Mouse (Mus musculus) midbrain, postnatal 0 days (tissue): ENCODE data around the gene B3galt1. TPM values are rescaled to one million over a fixed set of nuclear protein-coding genes. Genes with fewer than 3 reads are reported as not detected.

Experiments used
- ATAC-seq: fragments of 200-750 bp; cut with Nextera tagmentation; 2 replicates; pipeline ENCODE4 v1.8.0; 2017; ENCODE audit warnings: moderate number of reproducible peaks, mild to moderate bottlenecking, moderate TSS enrichment, moderate library complexity; ENCODE audit not compliant: low FRiP score
- DNase-seq: peaks from one replicate; pipeline ENCODE4 v3.0.0-alpha.2; 2015; ENCODE audit warnings: low spot score
- H3K27ac ChIP-seq: fragments of 300-500 bp; sonication (generic); 2 replicates; pipeline ENCODE4 v1.5.1; 2014; ENCODE audit warnings: low read depth, mild to moderate bottlenecking, low read length, mixed read lengths
- H3K27me3 ChIP-seq: fragments of 300-500 bp; sonication (generic); 2 replicates; pipeline ENCODE4 v1.6.1; 2014; ENCODE audit warnings: low read length, control low read depth, mixed read lengths; ENCODE audit not compliant: insufficient read depth
- H3K36me3 ChIP-seq: fragments of 300-500 bp; sonication (generic); 2 replicates; pipeline ENCODE4 v1.6.1; 2014; ENCODE audit warnings: low read length, control low read depth, mixed read lengths; ENCODE audit not compliant: insufficient read depth
- H3K4me1 ChIP-seq: fragments of 300-500 bp; sonication (generic); 2 replicates; pipeline ENCODE4 v1.6.1; 2014; ENCODE audit warnings: mild to moderate bottlenecking, control low read depth, antibody characterized with exemption, low read length, mixed read lengths; ENCODE audit not compliant: insufficient read depth
- H3K4me2 ChIP-seq: fragments of 300-500 bp; sonication (generic); 2 replicates; pipeline ENCODE4 v1.6.1; 2014; ENCODE audit warnings: low read depth, mild to moderate bottlenecking, low read length, mixed read lengths; ENCODE audit not compliant: poor library complexity, severe bottlenecking
- H3K4me3 ChIP-seq: fragments of 300-500 bp; sonication (generic); 2 replicates; pipeline ENCODE4 v1.5.1; 2014; ENCODE audit warnings: low read depth, mild to moderate bottlenecking, low read length, moderate library complexity
- H3K9ac ChIP-seq: fragments of 300-500 bp; sonication (generic); replicated peaks from 2 replicates; pipeline ENCODE4 v1.6.1; 2014; ENCODE audit warnings: mild to moderate bottlenecking, low read length, moderate library complexity, mixed read lengths; ENCODE audit not compliant: poor library complexity, severe bottlenecking
- H3K9me3 ChIP-seq: fragments of 300-500 bp; sonication (generic); 2 replicates; pipeline ENCODE4 v1.6.1; 2016; ENCODE audit warnings: low read length, control low read depth
- CTCF ChIP-seq: IDR thresholded peaks from 2 replicates; pipeline ENCODE4 v1.5.1; 2016; ENCODE audit warnings: antibody characterized with exemption, mild to moderate bottlenecking
- WGBS: fragments of 180-500 bp; shearing (Covaris S2); extraction: QIAGEN DNeasy Blood & Tissue Kit; methylation state at CpG from one replicate; pipeline ENCODE4 v1.1.7; 2014; 5-methylcytosine and 5-hydroxymethylcytosine counted together
- polyA plus RNA-seq: library from polyadenylated mRNA; unstranded; fragments of >200 nt; fragmentation: Nextera tagmentation; extraction: Ambion mirVana; gene quantifications from 2 replicates; pipeline ENCODE4 v1.2.1, GENCODE M21; 2015
- total RNA-seq: library from RNA; depleted of rRNA; stranded (reverse); fragments of >200 nt; gene quantifications from 2 replicates; pipeline ENCODE4 v1.2.3, GENCODE M21; 2014

Gene B3galt1
- total and polyA plus RNA-seq, 2 experiments from 2014 or later = 18.0 to 50.4 TPM

- no peaks in the 10 kb centered on the region for H3K4me1 ChIP-seq
- no peak for TF ChIP-seq CTCF
- 96% methylated on average over 2 of the region's 2 CpGs for WGBS
Observed at GRCm38 (mm10) chr2:67957561-67957960, 391.9 kb downstream of the B3galt1 start.

GRCm38 (mm10) chr2:67960711-67961110 lies 395.0 kb downstream of the B3galt1 start:
- DNase-seq = no peak
- Histone ChIP-seq H3K4me1 (no peaks in the 10 kb centered on the region), H3K4me2 (no peak overlapping the region), H3K9me3 (no peaks in the 10 kb centered on the region), H3K4me3 (no peak overlapping the region), H3K27ac (no peak overlapping the region), H3K27me3 (no peaks in the 10 kb centered on the region), H3K36me3 (no peaks in the 10 kb centered on the region), H3K9ac (no peak overlapping the region)
- whole genome bisulfite sequencing = 80% methylated on average over 2 of the region's 2 CpGs
- TF ChIP-seq CTCF = no peak
- ATAC-seq = no peak

More at GRCm38 (mm10) chr2:67957561-67957960, 391.9 kb downstream of the B3galt1 start:
- no peak overlapping the region for H3K9ac ChIP-seq
- no peak overlapping the region for H3K4me2 ChIP-seq
- no peak overlapping the region for H3K4me3 ChIP-seq
- DNase-seq (no peak), ATAC-seq (no peak)
- no peak overlapping the region for H3K27ac ChIP-seq
- H3K27me3 ChIP-seq = no peaks in the 10 kb centered on the region
- H3K9me3 ChIP-seq = no peaks in the 10 kb centered on the region
- no peaks in the 10 kb centered on the region for H3K36me3 ChIP-seq

GRCm38 (mm10) chr2:67968812-67969211 lies 403.1 kb downstream of the B3galt1 start:
- no peaks in the 10 kb centered on the region for H3K36me3 ChIP-seq
- ATAC-seq (no peak), DNase-seq (no peak)
- no peaks in the 10 kb centered on the region for H3K4me1 ChIP-seq
- H3K4me3 ChIP-seq = no peak overlapping the region
- TF ChIP-seq CTCF = no peak
- no peaks in the 10 kb centered on the region for H3K9me3 ChIP-seq
- H3K27ac ChIP-seq = no peak overlapping the region
- H3K9ac ChIP-seq = no peak overlapping the region
- no peak overlapping the region for H3K4me2 ChIP-seq
- no peaks in the 10 kb centered on the region for H3K27me3 ChIP-seq

GRCm38 (mm10) chr2:67971091-67971490 lies 405.4 kb downstream of the B3galt1 start:
- no peak overlapping the region for H3K9ac ChIP-seq
- no peaks in the 10 kb centered on the region for H3K4me1 ChIP-seq
- ATAC-seq (no peak), DNase-seq (peak; percentile 5)
- H3K9me3 ChIP-seq = no peaks in the 10 kb centered on the region
- no peaks in the 10 kb centered on the region for H3K27me3 ChIP-seq
- no peak overlapping the region for H3K4me2 ChIP-seq
- no peak for TF ChIP-seq CTCF
- 73% methylated on average over 7 of the region's 7 CpGs for WGBS
- no peak overlapping the region for H3K27ac ChIP-seq
- no peak overlapping the region for H3K4me3 ChIP-seq
- H3K36me3 ChIP-seq = no peaks in the 10 kb centered on the region

GRCm38 (mm10) chr2:67971576-67971975 lies 405.9 kb downstream of the B3galt1 start:
- H3K9ac ChIP-seq = no peak overlapping the region
- WGBS = 60% methylated on average over 6 of the region's 6 CpGs

GRCm38 (mm10) chr2:67975764-67976163 lies 410.1 kb downstream of the B3galt1 start:
- Histone ChIP-seq H3K9me3 (no peaks in the 10 kb centered on the region), H3K36me3 (no peaks in the 10 kb centered on the region)

More at GRCm38 (mm10) chr2:67971576-67971975, 405.9 kb downstream of the B3galt1 start:
- no peak for ATAC-seq
- Histone ChIP-seq H3K4me3 (no peak overlapping the region), H3K4me1 (no peaks in the 10 kb centered on the region), H3K36me3 (no peaks in the 10 kb centered on the region), H3K9me3 (no peaks in the 10 kb centered on the region), H3K27ac (no peak overlapping the region), H3K27me3 (no peaks in the 10 kb centered on the region), H3K4me2 (no peak overlapping the region)
- DNase-seq = peak; percentile 21
- TF ChIP-seq CTCF = no peak

More at GRCm38 (mm10) chr2:67975764-67976163, 410.1 kb downstream of the B3galt1 start:
- Histone ChIP-seq H3K27ac (no peak overlapping the region), H3K4me1 (no peaks in the 10 kb centered on the region), H3K4me3 (no peak overlapping the region), H3K9ac (no peak overlapping the region), H3K27me3 (no peaks in the 10 kb centered on the region), H3K4me2 (no peak overlapping the region)
- ATAC-seq (no peak), DNase-seq (no peak)
- no peak for TF ChIP-seq CTCF
